Mouse (Mus musculus) MEL (cell line): Measurements from ENCODE around the gene Chfr. TPM values are rescaled to one million over a fixed set of nuclear protein-coding genes. Genes with fewer than 3 reads are reported as not detected.
A peak's percentile ranks its signal among the peaks of the same experiment; 100 is the strongest.

Experiments
- DNase-seq: peaks from one replicate; pipeline ENCODE4 v3.0.0; 2011; ENCODE audit warnings: low read depth, low spot score
- H3K27ac ChIP-seq: 2 replicates; pipeline ENCODE4 v1.5.1; 2012; ENCODE audit warnings: low read depth, mild to moderate bottlenecking, control low read depth, low read length, moderate library complexity; ENCODE audit not compliant: control insufficient read depth
- H3K27me3 ChIP-seq, 2 experiments: fragments of 150-350 bp in 1 of 2; sonication (generic) in 1 of 2; 2 replicates each; pipeline ENCODE4 v1.6.1; 2012; ENCODE audit warnings: low read length in 2 of 2, mild to moderate bottlenecking in 2 of 2, improper control_type of control experiment in 1 of 2, moderate library complexity in 1 of 2; ENCODE audit not compliant: insufficient read depth in 2 of 2, control insufficient read depth in 1 of 2
- H3K36me3 ChIP-seq, 2 experiments: 2 replicates each; pipeline ENCODE4 v1.6.1; 2012 to 2014; ENCODE audit warnings: low read length in 2 of 2, improper control_type of control experiment in 1 of 2, inconsistent platforms in 1 of 2, mild to moderate bottlenecking in 1 of 2; ENCODE audit not compliant: insufficient read depth in 2 of 2, control insufficient read depth in 1 of 2
- H3K4me1 ChIP-seq, 2 experiments: fragments of 150-350 bp in 1 of 2; sonication (generic) in 1 of 2; 2 replicates each; pipeline ENCODE4 v1.6.1; 2012; ENCODE audit warnings: low read length in 2 of 2, improper control_type of control experiment in 1 of 2, mild to moderate bottlenecking in 1 of 2; ENCODE audit not compliant: insufficient read depth in 2 of 2, control insufficient read depth in 1 of 2
- H3K4me3 ChIP-seq, 2 experiments: fragments of 150-350 bp in 1 of 2; sonication (generic) in 1 of 2; 2 replicates each; pipeline ENCODE4 v1.5.1; 2012; ENCODE audit warnings: low read depth in 2 of 2, low read length in 2 of 2, mild to moderate bottlenecking in 2 of 2, moderate library complexity in 2 of 2, control low read depth in 1 of 2, improper control_type of control experiment in 1 of 2; ENCODE audit not compliant: control insufficient read depth in 1 of 2, insufficient read depth in 1 of 2
- H3K79me2 ChIP-seq: 2 replicates; pipeline ENCODE4 v1.6.1; 2012; ENCODE audit warnings: mild to moderate bottlenecking, low read length, moderate library complexity; ENCODE audit not compliant: control insufficient read depth, poor library complexity, insufficient read depth
- H3K9ac ChIP-seq: 2 replicates; pipeline ENCODE4 v1.6.1; 2012; ENCODE audit warnings: low read depth, mild to moderate bottlenecking, control low read depth, low read length, moderate library complexity; ENCODE audit not compliant: control insufficient read depth, poor library complexity, severe bottlenecking
- H3K9me3 ChIP-seq: fragments of 150-350 bp; sonication (generic); replicated peaks from 2 replicates; pipeline ENCODE4 v1.6.1; 2012; ENCODE audit warnings: mild to moderate bottlenecking, low read length, improper control_type of control experiment, moderate library complexity; ENCODE audit not compliant: insufficient read depth
- BHLHE40 ChIP-seq: IDR thresholded peaks from 2 replicates; pipeline ENCODE4 v1.6.1; 2012; ENCODE audit warnings: low read depth, mild to moderate bottlenecking, inconsistent platforms, low read length, improper control_type of control experiment, borderline replicate concordance
- CHD1 ChIP-seq: IDR thresholded peaks from 2 replicates; pipeline ENCODE4 v1.6.1; 2012; ENCODE audit warnings: low read depth, mild to moderate bottlenecking, inconsistent platforms, low read length, improper control_type of control experiment
- CHD2 ChIP-seq: IDR thresholded peaks from 2 replicates; pipeline ENCODE4 v1.6.1; 2011; ENCODE audit warnings: low read length, improper control_type of control experiment
- CTCF ChIP-seq, 3 experiments: IDR thresholded peaks in 2 of 3; conservative IDR thresholded peaks in 1 of 3; 2 replicates each; pipeline ENCODE4 v1.5.1; 2011 to 2012; ENCODE audit warnings: low read length in 3 of 3, low read depth in 2 of 3, mild to moderate bottlenecking in 2 of 3, improper control_type of control experiment in 1 of 3, inconsistent platforms in 1 of 3, mixed read lengths in 1 of 3, moderate library complexity in 1 of 3; ENCODE audit not compliant: control insufficient read depth in 1 of 3, insufficient read depth in 1 of 3, poor library complexity in 1 of 3, severe bottlenecking in 1 of 3
- ELF1 ChIP-seq: IDR thresholded peaks from 2 replicates; pipeline ENCODE4 v1.6.1; 2014; ENCODE audit warnings: low read depth, mild to moderate bottlenecking, inconsistent platforms, low read length, improper control_type of control experiment, moderate library complexity
- EP300 ChIP-seq, 2 experiments: IDR thresholded peaks; 2 replicates each; pipeline ENCODE4 v1.6.1; 2011; ENCODE audit warnings: improper control_type of control experiment in 2 of 2, low read length in 2 of 2, low read depth in 1 of 2, mild to moderate bottlenecking in 1 of 2
- ETS1 ChIP-seq: IDR thresholded peaks from 2 replicates; pipeline ENCODE4 v1.6.1; 2012; ENCODE audit warnings: low read depth, mild to moderate bottlenecking, inconsistent platforms, low read length, improper control_type of control experiment, moderate library complexity
- GABPA ChIP-seq: IDR thresholded peaks from 2 replicates; pipeline ENCODE4 v1.6.1; 2012; ENCODE audit warnings: low read depth, mild to moderate bottlenecking, inconsistent platforms, low read length, improper control_type of control experiment, moderate library complexity
- GATA1 ChIP-seq: IDR thresholded peaks from 2 replicates; pipeline ENCODE4 v1.6.1; 2011; ENCODE audit warnings: low read depth, low read length, improper control_type of control experiment
- HCFC1 ChIP-seq: IDR thresholded peaks from 2 replicates; pipeline ENCODE4 v1.6.1; 2012; ENCODE audit warnings: low read depth, mild to moderate bottlenecking, inconsistent platforms, low read length, improper control_type of control experiment, moderate library complexity
- JUND ChIP-seq: IDR thresholded peaks from 2 replicates; pipeline ENCODE4 v1.6.1; 2011; ENCODE audit warnings: low read depth, mild to moderate bottlenecking, improper control_type of control experiment, low read length
- KAT2A ChIP-seq: conservative IDR thresholded peaks from 2 replicates; pipeline ENCODE4 v1.6.1; 2012; ENCODE audit warnings: low read depth, low read length, improper control_type of control experiment, inconsistent platforms
- MAFK ChIP-seq: IDR thresholded peaks from 2 replicates; pipeline ENCODE4 v1.6.1; 2011; ENCODE audit warnings: low read depth, mild to moderate bottlenecking, low read length, improper control_type of control experiment, borderline replicate concordance
- MAX ChIP-seq: IDR thresholded peaks from 2 replicates; pipeline ENCODE4 v1.6.1; 2011; ENCODE audit warnings: low read length, improper control_type of control experiment
- MEF2A ChIP-seq: IDR thresholded peaks from 2 replicates; pipeline ENCODE4 v1.6.1; 2014; ENCODE audit warnings: low read depth, mild to moderate bottlenecking, inconsistent platforms, low read length, improper control_type of control experiment; ENCODE audit not compliant: poor library complexity, insufficient replicate concordance, severe bottlenecking; ENCODE audit errors: extremely low read depth
- MXI1 ChIP-seq: IDR thresholded peaks from 2 replicates; pipeline ENCODE4 v1.6.1; 2011; ENCODE audit warnings: mild to moderate bottlenecking, low read depth, low read length, improper control_type of control experiment
- MYC ChIP-seq: IDR thresholded peaks from 2 replicates; pipeline ENCODE4 v1.6.1; 2011; ENCODE audit warnings: low read depth, mild to moderate bottlenecking, low read length, improper control_type of control experiment, moderate library complexity
- NELFE ChIP-seq: IDR thresholded peaks from 2 replicates; pipeline ENCODE4 v1.6.1; 2011; ENCODE audit warnings: low read depth, low read length, improper control_type of control experiment
- NRF1 ChIP-seq: IDR thresholded peaks from 2 replicates; pipeline ENCODE4 v1.6.1; 2014; ENCODE audit warnings: low read depth, mild to moderate bottlenecking, inconsistent platforms, low read length, improper control_type of control experiment, moderate library complexity; ENCODE audit not compliant: poor library complexity, insufficient read depth, severe bottlenecking
- POLR2A ChIP-seq, 2 experiments: IDR thresholded peaks; 2 replicates each; pipeline ENCODE4 v1.6.1; 2011 to 2012; ENCODE audit warnings: low read length in 2 of 2, mild to moderate bottlenecking in 2 of 2, control low read depth in 1 of 2, improper control_type of control experiment in 1 of 2, low read depth in 1 of 2, moderate library complexity in 1 of 2; ENCODE audit not compliant: control insufficient read depth in 1 of 2, insufficient read depth in 1 of 2, poor library complexity in 1 of 2
- POLR2AphosphoS2 ChIP-seq: IDR thresholded peaks from 2 replicates; pipeline ENCODE4 v1.6.1; 2011; ENCODE audit warnings: low read length, improper control_type of control experiment
- RAD21 ChIP-seq: IDR thresholded peaks from 2 replicates; pipeline ENCODE4 v1.6.1; 2011; ENCODE audit warnings: mild to moderate bottlenecking, low read depth, low read length, improper control_type of control experiment
- RCOR1 ChIP-seq: IDR thresholded peaks from 2 replicates; pipeline ENCODE4 v1.6.1; 2012; ENCODE audit warnings: low read depth, mild to moderate bottlenecking, inconsistent platforms, low read length, improper control_type of control experiment
- SIN3A ChIP-seq: IDR thresholded peaks from 2 replicates; pipeline ENCODE4 v1.6.1; 2012; ENCODE audit warnings: low read length, improper control_type of control experiment, inconsistent platforms
- TAL1 ChIP-seq: IDR thresholded peaks from 2 replicates; pipeline ENCODE4 v1.6.1; 2012; ENCODE audit warnings: mild to moderate bottlenecking, inconsistent platforms, low read length, moderate library complexity, mixed read lengths
- TBP ChIP-seq: IDR thresholded peaks from 2 replicates; pipeline ENCODE4 v1.8.0; 2011; ENCODE audit warnings: low read depth, low read length, improper control_type of control experiment
- TCF12 ChIP-seq: IDR thresholded peaks from 2 replicates; pipeline ENCODE4 v1.6.1; 2014; ENCODE audit warnings: low read depth, mild to moderate bottlenecking, inconsistent platforms, low read length, improper control_type of control experiment, moderate library complexity
- UBTF ChIP-seq: IDR thresholded peaks from 2 replicates; pipeline ENCODE4 v1.6.1; 2012; ENCODE audit warnings: low read depth, mild to moderate bottlenecking, inconsistent platforms, low read length, improper control_type of control experiment, moderate library complexity, borderline replicate concordance; ENCODE audit not compliant: insufficient read depth
- USF1 ChIP-seq: IDR thresholded peaks from 2 replicates; pipeline ENCODE4 v1.6.1; 2014; ENCODE audit warnings: low read depth, mild to moderate bottlenecking, inconsistent platforms, low read length, improper control_type of control experiment, moderate library complexity
- USF2 ChIP-seq, 2 experiments: IDR thresholded peaks; 2 replicates each; pipeline ENCODE4 v1.6.1; 2011 to 2012; ENCODE audit warnings: improper control_type of control experiment in 2 of 2, low read length in 2 of 2, borderline replicate concordance in 1 of 2, inconsistent platforms in 1 of 2, low read depth in 1 of 2, mild to moderate bottlenecking in 1 of 2; ENCODE audit not compliant: insufficient read depth in 1 of 2
- ZC3H11A ChIP-seq: IDR thresholded peaks from 2 replicates; pipeline ENCODE4 v1.6.1; 2012; ENCODE audit warnings: low read depth, mild to moderate bottlenecking, inconsistent platforms, low read length, improper control_type of control experiment
- ZKSCAN1 ChIP-seq: IDR thresholded peaks from 2 replicates; pipeline ENCODE4 v1.6.1; 2012; ENCODE audit warnings: low read depth, mild to moderate bottlenecking, inconsistent platforms, low read length, improper control_type of control experiment, moderate library complexity
- ZMIZ1 ChIP-seq: IDR thresholded peaks from 2 replicates; pipeline ENCODE4 v1.6.1; 2012; ENCODE audit warnings: low read depth, mild to moderate bottlenecking, inconsistent platforms, low read length, improper control_type of control experiment, moderate library complexity
- ZNF384 ChIP-seq: IDR thresholded peaks from 2 replicates; pipeline ENCODE4 v1.6.1; 2012; ENCODE audit warnings: low read depth, mild to moderate bottlenecking, inconsistent platforms, low read length, improper control_type of control experiment
- polyA plus RNA-seq, 2 experiments: library from polyadenylated mRNA; stranded (reverse) in 1 of 2; unstranded in 1 of 2; fragments of >175 nt in 1 of 2; fragments of >200 nt in 1 of 2; gene quantifications; 2 replicates each; pipeline versions ENCODE4 v1.2.1 to v1.2.4; 2012; ENCODE audit warnings: low replicate concordance in 2 of 2, low read depth in 1 of 2; ENCODE audit not compliant: insufficient read length in 2 of 2, insufficient read depth in 1 of 2, missing spikeins in 1 of 2
- total RNA-seq: library from RNA; depleted of rRNA; stranded (reverse); fragments of 300-350 nt; gene quantifications from 2 replicates; pipeline ENCODE4 v1.2.3, GENCODE M21; 2012; rRNA removed

The Chfr gene
- total RNA-seq (44.7 and 50.4 TPM in 2 replicates), polyA plus RNA-seq (10 to 100 TPM in 1 of 2 experiments, not detected in 1; 63.9 TPM)

GRCm38 (mm10) chr5:110135293-110136086 lies at the start of gene Chfr:
Gene Chfr (plus strand): TSS chr5:110135842.
- H3K4me3 ChIP-seq = peak within 1 kb of the TSS; percentile 96 to 98
- peak; percentile 99 for DNase-seq
- H3K27ac ChIP-seq = peak within 1 kb of the TSS; percentile 82
- peaks cover 20 to 34% of the 10 kb centered on the region in 2 experiments for H3K4me1 ChIP-seq
- H3K9ac ChIP-seq = peak within 1 kb of the TSS; percentile 88
- H3K9me3 ChIP-seq = no peaks in the 10 kb centered on the region
- H3K27me3 ChIP-seq = no peaks in the 10 kb centered on the region
- peaks cover 0 to 39% of the 10 kb centered on the region in 2 experiments; a peak in 2 of 4 replicates for H3K36me3 ChIP-seq
- peaks cover 21% of the 10 kb centered on the region for H3K79me2 ChIP-seq
- TF ChIP-seq POLR2AphosphoS2 (0 out of 2 replicates have a peak, but pooled peaks have one; percentile 41), MYC (peak; percentile 31; the same call in 1 of the 2 replicates), RAD21 (no peak), ELF1 (peak; percentile 95), GATA1 (peak; percentile 39; the same call in 1 of the 2 replicates), CHD1 (no peak), ZMIZ1 (peak; percentile 46; the same call in 1 of the 2 replicates), ETS1 (peak; percentile 89), MXI1 (peak; percentile 92), BHLHE40 (no peak; the same call in 1 of the 2 replicates), CTCF (IDR thresholded peaks at IDR 0.05 in 2 of 3, conservative IDR thresholded peaks at IDR 0.05 in 1 of 3; ENCODE audit: control insufficient read depth in 1 of 3, insufficient read depth in 1 of 3, low read depth in 2 of 3, low read length in 3 of 3, poor library complexity in 1 of 3, severe bottlenecking in 1 of 3) (no peak), KAT2A (peak; percentile 81; the same call in 1 of the 2 replicates), ZNF384 (peak; percentile 97), TBP (peak; percentile 57; the same call in 1 of the 2 replicates), TCF12 (peak; percentile 51; the same call in 1 of the 2 replicates), RCOR1 (no peak), TAL1 (no peak), ZKSCAN1 (no peak), UBTF (no peak), SIN3A (peak; percentile 98), NELFE (peak; percentile 47; the same call in 1 of the 2 replicates), JUND (no peak), NRF1 (peak; percentile 83), EP300 (IDR thresholded peaks at IDR 0.05; ENCODE audit: low read depth in 1 of 2, low read length in 2 of 2) (peak in 1 of 2 experiments; percentile 49; a peak in 2 of 4 replicates), GABPA (peak; percentile 16; the same call in 1 of the 2 replicates), ZC3H11A (no peak), MAX (no peak), MAFK (no peak), MEF2A (no peak), POLR2A (IDR thresholded peaks at IDR 0.05; ENCODE audit: control insufficient read depth in 1 of 2, insufficient read depth in 1 of 2, low read depth in 1 of 2, low read length in 2 of 2, poor library complexity in 1 of 2) (peak; percentile 79 to 83), USF1 (no peak), USF2 (IDR thresholded peaks at IDR 0.05; ENCODE audit: borderline replicate concordance in 1 of 2, insufficient read depth in 1 of 2, low read depth in 1 of 2, low read length in 2 of 2) (no peak), HCFC1 (peak; percentile 96), CHD2 (peak; percentile 79)
